Mouse (Mus musculus) midbrain, embryonic 10.5 days (tissue): ENCODE measurements around the gene Drc1. TPM values are rescaled to one million over a fixed set of nuclear protein-coding genes. Genes with fewer than 3 reads are reported as not detected.

Source experiments
- DNase-seq: peaks from one replicate; pipeline ENCODE4 v3.0.0-alpha.2; 2017; ENCODE audit warnings: low spot score
- H3K27ac ChIP-seq: fragments of 300-500 bp; sonication (generic); replicated peaks from 2 replicates; pipeline ENCODE4 v1.5.1; 2016; ENCODE audit warnings: mild to moderate bottlenecking
- H3K27me3 ChIP-seq: fragments of 300-500 bp; sonication (generic); 2 replicates; pipeline ENCODE4 v1.6.1; 2016; ENCODE audit warnings: low read depth, mild to moderate bottlenecking; ENCODE audit not compliant: poor library complexity, severe bottlenecking
- H3K36me3 ChIP-seq: fragments of 300-500 bp; sonication (generic); 2 replicates; pipeline ENCODE4 v1.6.1; 2016; ENCODE audit warnings: mild to moderate bottlenecking, moderate library complexity
- H3K4me1 ChIP-seq: fragments of 300-500 bp; sonication (generic); 2 replicates; pipeline ENCODE4 v1.6.1; 2016
- H3K4me3 ChIP-seq: fragments of 300-500 bp; sonication (generic); 2 replicates; pipeline ENCODE4 v1.5.1; 2016; ENCODE audit warnings: mild to moderate bottlenecking, moderate library complexity
- H3K9me3 ChIP-seq: fragments of 300-500 bp; sonication (generic); replicated peaks from 2 replicates; pipeline ENCODE4 v1.6.1; 2016; ENCODE audit warnings: mild to moderate bottlenecking
- WGBS: fragments of 180-500 bp; shearing (Covaris S2); methylation state at CpG from one replicate; pipeline ENCODE4 v1.1.7; 2016; 5-methylcytosine and 5-hydroxymethylcytosine counted together
- polyA plus RNA-seq: library from polyadenylated mRNA; unstranded; fragments of >200 nt; fragmentation: Nextera tagmentation; extraction: Ambion mirVana; gene quantifications from 2 replicates; pipeline ENCODE4 v1.2.1, GENCODE M21; 2016

Gene Drc1
- polyA plus RNA-seq, 1 experiment from 2014 or later, result 0.64 TPM

DNA sequence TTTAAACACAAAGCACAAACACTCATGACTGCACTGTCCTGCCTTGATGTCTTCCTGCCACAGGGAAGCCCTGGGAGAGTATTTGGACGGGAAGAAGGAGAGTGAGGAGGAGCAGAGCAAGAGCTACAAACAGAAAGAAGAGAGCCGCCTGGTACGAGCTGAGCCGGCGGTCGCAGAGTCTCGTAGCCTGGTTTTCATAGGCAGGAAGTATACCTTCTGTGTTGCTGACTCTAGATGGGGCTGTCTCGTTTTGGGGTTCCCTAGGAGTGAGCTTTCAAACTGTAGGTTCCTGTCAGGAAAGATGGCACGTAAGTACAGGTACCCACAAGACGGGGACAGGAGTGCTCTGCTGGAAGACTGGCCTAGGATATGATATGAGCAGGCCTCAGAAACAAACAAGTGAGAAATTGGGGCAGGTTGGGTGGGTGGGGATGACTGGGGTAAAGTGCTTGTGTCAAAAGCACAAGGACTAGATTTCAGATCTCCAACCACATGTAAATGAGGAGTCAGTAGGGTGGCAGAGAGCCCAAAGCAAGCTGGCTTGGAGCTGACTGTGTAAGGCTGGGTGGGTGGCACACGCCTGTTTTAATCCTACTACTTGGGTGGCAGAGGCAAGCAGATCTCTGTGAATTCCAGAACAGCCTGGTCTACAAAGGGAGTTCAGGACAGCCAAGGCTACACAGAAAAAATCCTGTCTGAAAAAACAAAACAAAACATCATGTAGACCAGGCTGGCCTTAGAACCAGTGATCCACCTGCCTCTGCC, 60.6 kb downstream of the Drc1 start:
- WGBS, result 77% methylated on average over 11 of the region's 11 CpGs
- H3K27ac ChIP-seq, result no peak overlapping the region
- no peaks in the 10 kb centered on the region for H3K9me3 ChIP-seq
- no peak for DNase-seq
- peaks cover 8% of the 10 kb centered on the region for H3K4me1 ChIP-seq
- H3K36me3 ChIP-seq, result no peaks in the 10 kb centered on the region
- H3K27me3 ChIP-seq, result peaks cover 24% of the 10 kb centered on the region
- H3K4me3 ChIP-seq, result no peak overlapping the region

DNA sequence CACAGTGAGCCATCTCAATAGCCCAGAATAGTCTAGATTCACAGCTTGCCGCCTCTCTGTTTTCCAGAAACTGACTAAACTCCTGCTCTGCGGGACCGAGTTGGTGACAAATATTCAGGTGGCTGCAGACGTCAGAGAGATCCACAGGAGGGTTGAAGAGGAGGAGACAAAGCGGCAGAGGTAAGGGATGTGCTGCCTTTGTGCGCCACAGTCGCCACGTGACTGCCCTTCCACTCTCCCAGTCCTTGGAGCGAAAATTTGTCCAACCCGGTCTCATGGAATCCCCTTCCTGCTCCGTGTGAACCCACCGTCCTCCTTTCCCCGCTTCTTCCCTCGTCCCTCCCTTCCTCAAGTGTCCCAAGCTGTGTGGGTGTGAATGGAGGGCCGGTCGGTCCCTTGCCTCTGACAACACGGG, 61.4 kb downstream of the Drc1 start:
- Histone ChIP-seq H3K27ac (no peak overlapping the region; the same call in 1 of the 2 replicates), H3K36me3 (no peaks in the 10 kb centered on the region), H3K9me3 (no peaks in the 10 kb centered on the region), H3K27me3 (peaks cover 24% of the 10 kb centered on the region), H3K4me1 (peaks cover 8% of the 10 kb centered on the region), H3K4me3 (peak overlapping the region; percentile 46)
- WGBS, result 6% methylated on average over 17 of the region's 17 CpGs
- DNase-seq, result peak; percentile 21

DNA sequence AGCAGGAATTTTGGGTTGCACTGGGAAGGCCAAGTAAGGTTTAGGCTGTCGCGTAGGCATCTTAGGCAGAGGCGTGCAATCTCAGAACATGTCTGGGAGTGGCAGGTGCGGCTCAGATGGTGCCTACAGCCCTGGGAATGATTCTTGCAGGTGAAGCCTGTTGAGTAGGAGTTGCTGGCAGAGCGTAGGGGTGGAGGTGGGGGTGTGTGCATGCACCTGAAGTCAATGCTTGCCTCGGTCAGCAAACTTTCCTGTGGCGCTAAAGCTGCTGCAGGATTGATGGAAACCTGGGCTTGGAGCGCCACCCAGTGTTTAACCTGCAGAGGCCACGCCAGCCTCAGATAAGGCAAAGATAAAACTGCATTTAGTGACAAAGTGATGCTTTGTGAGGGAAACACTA, 61.9 kb downstream of the Drc1 start:
- no peak overlapping the region; the same call in 1 of the 2 replicates for H3K27ac ChIP-seq

DNA sequence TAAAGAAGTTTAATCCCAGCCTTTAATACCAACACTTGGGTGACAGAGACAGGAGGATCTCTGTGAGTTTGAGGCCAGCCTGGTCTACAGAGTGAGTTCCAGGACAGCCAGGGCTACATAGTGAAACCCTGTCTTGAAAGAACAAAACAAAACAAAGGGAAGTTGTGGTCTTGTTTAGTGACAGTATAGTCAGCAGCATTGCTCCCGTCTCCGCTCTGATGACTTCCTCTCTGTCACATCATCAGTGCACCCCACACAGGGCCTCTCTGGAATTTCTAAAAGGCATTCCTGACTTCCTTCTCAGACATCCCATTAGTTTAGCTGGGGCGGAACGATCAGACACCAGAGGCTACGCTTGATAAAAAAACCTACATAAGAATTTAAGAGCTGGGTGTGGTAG, 62.7 kb downstream of the Drc1 start:
- Histone ChIP-seq H3K4me3 (no peak overlapping the region), H3K27me3 (peaks cover 24% of the 10 kb centered on the region), H3K4me1 (peaks cover 8% of the 10 kb centered on the region), H3K9me3 (no peaks in the 10 kb centered on the region), H3K36me3 (no peaks in the 10 kb centered on the region), H3K27ac (no peak overlapping the region)
- 90% methylated on average over 5 of the region's 5 CpGs for WGBS
- DNase-seq, result no peak

More for the DNA sequence above, 61.9 kb downstream of the Drc1 start:
- WGBS, result 3% methylated on average over 9 of the region's 9 CpGs
- DNase-seq, result peak; percentile 74
- peaks cover 8% of the 10 kb centered on the region for H3K4me1 ChIP-seq
- peak overlapping the region; percentile 46 for H3K4me3 ChIP-seq
- H3K36me3 ChIP-seq, result no peaks in the 10 kb centered on the region
- peaks cover 24% of the 10 kb centered on the region for H3K27me3 ChIP-seq
- H3K9me3 ChIP-seq, result no peaks in the 10 kb centered on the region

DNA sequence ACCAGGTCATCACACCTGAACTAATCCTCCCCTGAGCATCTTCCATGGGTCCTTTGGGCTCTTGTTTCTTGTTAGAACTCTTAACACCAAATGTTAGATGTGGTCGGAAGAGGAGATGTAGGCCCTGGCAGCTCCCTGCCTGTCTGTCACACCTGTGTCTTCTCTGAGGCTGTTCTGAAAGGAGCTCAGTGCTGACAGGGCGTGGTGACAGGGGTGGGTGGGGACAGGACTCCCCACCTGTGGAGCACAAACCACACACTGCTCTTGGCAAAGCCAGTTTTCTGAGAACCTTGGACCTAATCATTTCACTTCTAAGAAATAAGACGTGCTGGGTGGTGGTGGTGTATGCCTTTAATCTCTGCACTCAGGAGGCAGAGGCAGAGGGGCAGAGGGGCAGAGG, 72.4 kb downstream of the Drc1 start:
- Histone ChIP-seq H3K9me3 (no peaks in the 10 kb centered on the region), H3K36me3 (no peaks in the 10 kb centered on the region), H3K27ac (no peak overlapping the region), H3K4me3 (no peak overlapping the region), H3K4me1 (no peaks in the 10 kb centered on the region), H3K27me3 (no peaks in the 10 kb centered on the region)
- DNase-seq, result no peak
- 67% methylated on average over 3 of the region's 3 CpGs for WGBS

DNA sequence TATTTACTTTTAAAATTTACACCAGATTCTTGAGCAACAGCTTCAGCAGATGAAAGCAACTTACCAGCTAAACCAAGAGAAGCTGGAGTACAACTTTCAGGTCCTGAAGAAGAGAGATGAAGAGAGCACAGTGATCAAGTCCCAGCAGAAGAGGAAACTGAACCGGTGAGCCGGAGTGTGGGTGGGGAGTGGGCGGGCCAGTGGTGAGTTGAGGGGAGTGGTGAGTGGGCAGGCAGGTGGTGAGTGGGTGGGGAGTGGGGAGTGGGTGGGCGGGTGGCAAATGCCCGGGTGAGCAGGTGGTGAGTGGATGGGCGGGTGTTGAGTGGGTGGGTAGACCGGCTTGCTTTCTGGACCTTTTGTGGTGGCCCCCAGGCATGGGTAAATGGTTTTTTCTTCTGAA, 73.9 kb downstream of the Drc1 start:
- no peaks in the 10 kb centered on the region for H3K9me3 ChIP-seq
- H3K27me3 ChIP-seq, result no peaks in the 10 kb centered on the region
- 86% methylated on average over 7 of the region's 7 CpGs for WGBS
- no peak for DNase-seq
- H3K36me3 ChIP-seq, result no peaks in the 10 kb centered on the region
- H3K4me1 ChIP-seq, result no peaks in the 10 kb centered on the region
- H3K4me3 ChIP-seq, result no peak overlapping the region
- no peak overlapping the region for H3K27ac ChIP-seq

DNA sequence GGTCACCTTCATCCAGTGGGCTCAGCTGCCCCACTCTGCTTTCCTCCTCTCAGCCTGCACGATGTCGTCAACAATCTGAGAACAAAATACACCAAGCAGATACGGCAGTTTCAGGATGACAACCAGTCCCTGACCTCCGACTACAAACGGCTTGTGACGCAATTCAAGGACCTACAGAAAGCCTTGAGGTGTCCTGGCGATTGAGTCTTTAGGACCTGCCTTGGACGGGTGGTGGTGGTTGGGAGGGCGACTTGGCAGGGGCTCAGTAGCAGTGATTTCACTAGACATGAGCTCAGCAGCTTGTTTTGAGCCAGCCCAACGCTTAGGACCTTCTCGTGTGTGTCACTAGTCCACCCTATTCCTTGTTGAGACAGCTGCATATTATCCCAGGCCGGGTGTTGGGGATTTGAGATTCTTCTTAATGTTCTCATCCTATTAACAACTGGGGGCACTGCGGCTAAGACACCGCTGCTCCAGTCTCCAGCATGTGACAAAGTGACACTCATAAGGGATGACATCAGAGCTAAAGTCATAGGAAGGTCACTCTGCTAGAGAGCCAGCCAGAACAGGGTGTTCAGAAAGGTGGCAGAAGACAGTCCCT, 74.5 kb downstream of the Drc1 start:
- Histone ChIP-seq H3K4me3 (no peak overlapping the region), H3K36me3 (no peaks in the 10 kb centered on the region), H3K4me1 (no peaks in the 10 kb centered on the region), H3K9me3 (no peaks in the 10 kb centered on the region), H3K27me3 (no peaks in the 10 kb centered on the region), H3K27ac (no peak overlapping the region)
- no peak for DNase-seq
- 89% methylated on average over 14 of the region's 14 CpGs for WGBS

DNA sequence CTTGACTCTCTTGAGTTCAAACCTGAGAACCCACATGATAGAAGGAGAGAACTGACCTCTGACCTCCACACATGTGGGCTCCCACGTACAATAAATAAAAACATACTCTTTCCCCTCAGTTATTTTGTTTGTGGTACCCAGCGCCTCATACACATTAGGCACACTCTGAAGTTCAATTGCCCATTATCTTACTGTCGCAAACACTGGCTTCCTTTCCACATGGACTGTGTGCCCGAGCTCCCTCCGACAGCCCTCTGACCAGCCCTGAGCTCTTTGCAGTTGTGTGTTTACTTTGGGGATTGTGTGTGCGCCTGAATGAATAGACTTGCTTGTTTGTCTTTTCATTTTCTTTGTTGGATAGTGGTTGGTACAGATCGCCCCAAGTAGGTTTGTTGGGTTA, 75.5 kb downstream of the Drc1 start:
- H3K27ac ChIP-seq, result no peak overlapping the region
- WGBS, result 84% methylated on average over 7 of the region's 7 CpGs
- H3K27me3 ChIP-seq, result no peaks in the 10 kb centered on the region
- no peak overlapping the region for H3K4me3 ChIP-seq
- no peaks in the 10 kb centered on the region for H3K4me1 ChIP-seq
- H3K36me3 ChIP-seq, result no peaks in the 10 kb centered on the region
- DNase-seq, result no peak
- H3K9me3 ChIP-seq, result no peaks in the 10 kb centered on the region

DNA sequence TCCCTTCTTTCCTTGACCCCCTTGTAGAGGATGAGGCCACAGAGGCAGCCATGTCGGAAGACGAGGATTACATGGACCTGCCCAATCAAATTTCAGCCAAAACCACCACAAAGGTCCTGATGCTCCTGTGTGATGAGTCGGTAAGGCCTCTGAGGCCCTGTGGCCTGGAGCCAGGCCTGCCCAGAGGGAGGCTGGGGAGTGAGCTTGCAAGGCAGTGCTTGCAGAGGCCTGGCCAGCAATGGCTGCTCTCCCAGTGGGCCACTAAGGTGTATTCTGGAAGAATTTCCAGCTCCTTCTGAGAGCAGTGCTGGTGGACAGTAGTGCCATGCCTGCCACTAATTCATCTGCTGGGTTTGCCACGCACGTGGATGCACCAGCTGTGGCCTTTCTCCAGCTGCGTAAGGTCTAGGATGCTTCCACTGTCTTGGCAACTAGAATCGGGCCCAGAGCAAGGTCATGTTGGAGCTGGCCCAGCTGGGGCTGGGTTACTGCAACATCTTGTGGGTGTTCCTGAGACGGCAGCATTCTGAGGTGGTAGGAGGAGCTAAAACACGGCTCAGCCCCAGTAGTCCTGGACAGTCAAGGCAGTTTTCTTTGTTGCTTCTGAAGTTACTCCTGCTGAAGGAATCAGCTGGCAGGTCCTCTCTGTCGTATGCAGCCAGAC, 77.4 kb downstream of the Drc1 start:
- DNase-seq, result no peak
- 85% methylated on average over 10 of the region's 10 CpGs for WGBS
- H3K27me3 ChIP-seq, result no peaks in the 10 kb centered on the region
- no peak overlapping the region for H3K4me3 ChIP-seq
- no peaks in the 10 kb centered on the region for H3K36me3 ChIP-seq
- H3K27ac ChIP-seq, result no peak overlapping the region
- no peaks in the 10 kb centered on the region for H3K4me1 ChIP-seq
- no peaks in the 10 kb centered on the region for H3K9me3 ChIP-seq

DNA sequence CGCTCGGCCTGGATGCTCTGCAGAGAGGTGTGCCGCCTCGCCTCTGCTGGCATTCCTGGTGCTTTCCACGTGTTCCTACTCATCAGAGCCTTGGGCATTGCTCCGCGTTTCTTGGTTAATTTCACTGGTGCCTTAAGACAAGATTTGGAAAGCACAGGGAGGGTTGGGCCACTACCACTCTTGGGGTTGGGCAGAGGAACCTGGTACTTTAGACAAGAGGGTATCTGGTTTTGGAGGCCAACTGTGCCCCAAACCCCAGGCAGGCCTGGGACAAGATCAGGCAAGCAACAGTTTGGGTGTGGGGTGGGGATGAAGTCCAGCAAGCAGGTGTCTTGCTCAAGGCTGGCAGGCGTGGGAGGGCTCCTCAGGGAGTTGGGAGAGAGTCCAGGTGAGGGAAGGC, 86.2 kb downstream of the Drc1 start:
- no peak overlapping the region for H3K27ac ChIP-seq
- H3K9me3 ChIP-seq, result no peaks in the 10 kb centered on the region
- no peak overlapping the region for H3K4me3 ChIP-seq
- DNase-seq, result no peak
- H3K36me3 ChIP-seq, result no peaks in the 10 kb centered on the region
- no peaks in the 10 kb centered on the region for H3K27me3 ChIP-seq
- 83% methylated on average over 8 of the region's 8 CpGs for WGBS
- H3K4me1 ChIP-seq, result no peaks in the 10 kb centered on the region

DNA sequence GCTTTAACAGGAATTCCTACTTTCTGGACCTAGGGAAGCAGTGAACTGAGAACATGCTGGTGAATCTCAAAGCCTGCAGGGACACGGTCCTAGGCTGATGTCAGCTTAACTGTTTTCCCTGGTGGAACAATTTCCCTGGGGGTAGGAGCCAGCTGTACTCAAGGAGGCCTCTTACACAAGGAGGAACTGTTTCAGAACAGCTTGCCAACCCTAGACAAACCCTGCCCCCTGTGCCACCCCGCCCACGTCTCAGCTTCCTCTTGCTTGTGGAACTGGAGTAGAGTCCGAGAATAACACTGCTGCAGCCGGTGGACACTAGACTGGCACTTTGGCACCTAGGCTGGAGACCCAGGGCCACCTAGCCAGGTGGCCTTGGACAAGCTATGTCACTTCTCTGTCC, 88.2 kb downstream of the Drc1 start:
- no peaks in the 10 kb centered on the region for H3K36me3 ChIP-seq
- no peak overlapping the region for H3K27ac ChIP-seq
- WGBS, result 85% methylated on average over 5 of the region's 5 CpGs
- DNase-seq, result no peak
- no peaks in the 10 kb centered on the region for H3K4me1 ChIP-seq
- H3K27me3 ChIP-seq, result no peaks in the 10 kb centered on the region
- no peaks in the 10 kb centered on the region for H3K9me3 ChIP-seq
- no peak overlapping the region for H3K4me3 ChIP-seq

DNA sequence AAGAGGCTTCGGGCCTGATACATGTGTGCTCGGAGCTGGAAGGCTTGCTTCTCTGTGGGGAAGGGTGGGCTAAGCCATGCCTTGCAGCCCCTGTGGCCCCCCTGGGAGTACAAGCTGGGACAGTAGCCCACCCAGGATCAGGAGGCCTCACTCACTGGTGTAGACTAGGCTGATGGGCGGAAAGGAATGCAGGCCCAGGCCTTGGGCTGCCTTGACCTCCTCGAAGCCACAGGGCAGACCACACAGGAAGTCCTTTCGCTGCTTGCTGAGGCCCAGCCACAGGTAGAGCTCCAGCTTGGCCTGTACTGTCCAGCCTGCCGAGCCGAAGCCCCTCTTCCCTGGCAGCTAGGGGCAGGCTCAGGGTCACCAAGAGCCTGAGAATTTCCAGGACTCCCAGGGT, 101.7 kb downstream of the Drc1 start:
- no peaks in the 10 kb centered on the region for H3K27me3 ChIP-seq
- DNase-seq, result peak; percentile 22
- H3K27ac ChIP-seq, result peak overlapping the region; percentile 19
- no peak overlapping the region for H3K4me3 ChIP-seq
- peaks cover 12% of the 10 kb centered on the region for H3K4me1 ChIP-seq
- WGBS, result 54% methylated on average over 7 of the region's 7 CpGs
- H3K9me3 ChIP-seq, result no peaks in the 10 kb centered on the region
- no peaks in the 10 kb centered on the region for H3K36me3 ChIP-seq

DNA sequence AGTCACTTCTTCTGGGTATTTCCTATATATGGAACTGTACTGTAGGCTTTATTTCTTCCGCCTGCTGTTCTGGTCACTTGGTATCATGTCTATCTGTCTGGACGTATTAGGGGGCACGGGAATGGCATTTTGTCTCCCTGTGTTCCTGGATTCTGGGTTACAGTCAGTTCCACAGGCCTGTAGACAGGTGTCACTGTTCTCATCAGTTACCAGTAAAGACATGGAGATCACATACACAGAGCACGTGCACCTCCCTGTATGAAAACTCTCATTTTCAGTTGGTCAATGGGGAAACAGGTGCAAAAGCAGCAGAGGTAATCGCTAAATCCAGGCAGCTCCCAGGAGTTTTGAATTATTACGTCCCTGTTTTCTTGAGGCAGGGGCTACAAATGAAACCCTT, 106.5 kb downstream of the Drc1 start:
- WGBS, result 88% methylated on average over 6 of the region's 6 CpGs
- Histone ChIP-seq H3K36me3 (no peaks in the 10 kb centered on the region), H3K27ac (no peak overlapping the region), H3K9me3 (no peaks in the 10 kb centered on the region), H3K4me1 (peaks cover 10% of the 10 kb centered on the region), H3K27me3 (no peaks in the 10 kb centered on the region), H3K4me3 (no peak overlapping the region)
- no peak for DNase-seq
